Mouse (Mus musculus): ENCODE data around the gene Cyp4a12b.
"Not testable (repeated sequence)": the region's sequence is repeated elsewhere in the genome, so short reads cannot be mapped to it uniquely, and the experiment has no call there.

The Cyp4a12b gene

DNA sequence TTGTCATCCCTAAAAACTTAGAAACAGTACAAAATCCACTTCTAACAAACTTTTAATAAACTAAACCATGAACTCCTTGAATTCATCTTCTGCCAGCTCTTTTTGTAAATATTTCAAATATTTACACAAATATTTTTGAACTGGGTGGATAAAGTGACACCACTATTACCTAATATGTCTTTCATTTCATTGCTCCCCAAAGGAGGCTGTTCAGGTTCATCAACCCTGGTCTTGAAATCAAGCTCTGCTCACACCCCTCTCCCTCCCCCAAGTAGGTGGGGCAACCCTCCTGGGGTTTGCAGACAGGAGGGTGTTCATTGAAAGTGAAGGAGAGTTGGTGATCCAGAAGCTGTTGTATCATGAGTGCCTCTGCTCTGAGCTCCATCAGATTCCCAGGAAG is at the start of gene Cyp4a12b:
TSS of gene Cyp4a12b (plus strand) at position 301 of the 400 bp plus-strand sequence.
- not testable (repeated sequence) for DNase-seq

- not testable (repeated sequence) for DNase-seq
These were observed 45.8 kb upstream of the Cyp4a12b start for GRCm38 (mm10) chr4:115365624-115366023.

DNA sequence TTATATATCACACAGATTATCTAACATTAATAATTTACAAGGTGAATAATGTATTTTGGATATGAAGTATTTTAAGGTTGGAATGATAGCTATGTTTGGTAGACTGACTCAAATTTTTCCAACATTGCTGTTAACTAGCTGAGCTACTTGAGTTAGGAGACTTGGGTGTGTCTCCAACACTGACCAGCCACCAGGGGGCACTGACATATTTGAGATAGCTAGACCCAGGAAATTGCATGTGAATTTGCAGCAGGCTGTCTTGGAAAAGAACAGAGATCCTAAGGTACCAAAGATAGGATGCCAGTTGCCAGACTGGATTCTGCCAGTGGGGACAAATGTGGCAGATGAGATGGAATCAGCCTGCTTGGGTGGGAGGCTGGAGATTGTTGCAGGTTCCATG is 43.4 kb upstream of the Cyp4a12b start:
- DNase-seq = peak; percentile 2

- not testable (repeated sequence) for DNase-seq
These were observed 15.2 kb upstream of the Cyp4a12b start for GRCm38 (mm10) chr4:115396256-115396655.

DNA sequence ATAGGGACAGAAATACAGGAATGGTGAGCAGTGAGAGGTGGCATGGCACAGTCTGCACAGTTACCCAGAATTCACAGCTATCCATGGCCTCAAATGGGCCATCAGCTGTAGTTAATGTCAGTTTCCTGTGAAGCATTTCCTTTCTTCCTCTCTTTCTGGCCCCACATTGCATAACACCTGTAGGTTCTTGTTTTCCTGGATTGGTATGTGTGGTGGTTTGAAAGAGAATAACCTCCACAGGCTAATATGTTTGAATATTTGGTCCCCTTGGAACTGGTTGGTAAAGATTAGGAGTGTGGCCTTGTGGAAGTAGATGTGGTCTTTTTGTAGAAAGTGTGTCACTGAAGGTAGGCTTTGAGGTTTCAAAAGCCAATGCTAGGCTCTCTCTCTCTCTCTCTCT is 14.5 kb upstream of the Cyp4a12b start:
- DNase-seq = not testable (repeated sequence)

DNA sequence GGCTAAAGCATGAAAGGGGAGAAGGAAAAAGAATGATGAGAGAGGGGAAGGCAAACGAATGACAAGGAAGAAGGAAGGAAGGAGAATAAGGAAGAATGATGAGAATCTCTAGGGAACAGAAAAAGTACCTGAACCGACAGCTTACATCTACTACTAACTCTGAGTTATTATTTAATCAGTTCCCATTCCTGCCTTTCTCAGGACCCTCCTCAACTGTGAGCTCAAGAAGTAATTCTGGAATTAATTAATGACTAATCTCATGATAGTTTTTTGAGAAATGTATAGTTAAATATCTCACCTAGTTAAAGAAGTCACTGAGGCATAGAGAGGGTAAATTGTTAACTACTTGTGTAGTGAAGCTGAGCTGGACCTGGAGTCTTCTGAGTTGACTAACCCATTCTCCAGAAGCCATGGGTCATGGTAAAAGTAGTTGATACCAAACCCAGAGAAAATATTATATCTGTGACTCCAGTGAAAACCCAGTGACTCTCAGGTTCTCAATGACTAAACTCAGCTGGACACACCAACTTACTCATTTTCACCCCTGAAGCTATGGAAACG is 39.2 kb downstream of the Cyp4a12b start:
- no peak for DNase-seq

- no peak for DNase-seq
These were observed 40.9 kb downstream of the Cyp4a12b start, which contains the start of gene Cyp4a30b for GRCm38 (mm10) chr4:115452304-115452703. Gene Cyp4a30b (plus strand): TSS chr4:115452604.

DNA sequence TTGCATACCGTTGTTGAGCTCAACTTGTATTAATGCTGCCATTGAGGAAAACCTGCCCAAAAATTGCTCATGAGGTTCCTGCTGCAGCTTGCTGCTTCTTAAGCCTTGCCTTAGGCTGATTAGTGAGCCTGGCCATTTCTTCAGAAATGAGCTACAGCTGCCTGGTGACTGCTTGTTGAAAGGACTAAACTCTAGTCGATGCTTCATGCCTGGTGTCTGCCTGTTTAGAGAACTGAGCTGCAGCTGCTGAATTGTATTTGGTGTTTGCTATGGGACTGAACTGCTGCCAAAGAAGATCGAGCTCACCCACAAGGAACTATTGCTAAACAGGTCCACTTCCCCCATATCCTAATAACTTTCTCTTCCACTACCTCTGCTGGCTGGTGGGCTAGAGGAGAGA is 62.2 kb downstream of the Cyp4a12b start:
- not testable (repeated sequence) for DNase-seq

GRCm38 (mm10) chr4:115476051-115476450 is 64.6 kb downstream of the Cyp4a12b start:
- peak; percentile 50 for DNase-seq

GRCm38 (mm10) chr4:115481006-115481652 is 69.7 kb downstream of the Cyp4a12b start:
- no peak for DNase-seq
